Mouse (Mus musculus) cerebellum, adult 2 months (tissue): Measurements from ENCODE around the gene Arhgef25.

ENCODE experiments used
- CTCF ChIP-seq: fragments of 200-500 bp; IDR thresholded peaks from 2 replicates; pipeline ENCODE4 v1.5.1; 2011; ENCODE audit warnings: low read depth, mild to moderate bottlenecking, control low read depth, low read length, moderate library complexity, borderline replicate concordance; ENCODE audit not compliant: insufficient read depth
- POLR2A ChIP-seq: fragments of 200-500 bp; IDR thresholded peaks from 2 replicates; pipeline ENCODE4 v1.6.1; 2011; ENCODE audit warnings: low read length, control low read depth, borderline replicate concordance; ENCODE audit not compliant: insufficient read depth

DNA sequence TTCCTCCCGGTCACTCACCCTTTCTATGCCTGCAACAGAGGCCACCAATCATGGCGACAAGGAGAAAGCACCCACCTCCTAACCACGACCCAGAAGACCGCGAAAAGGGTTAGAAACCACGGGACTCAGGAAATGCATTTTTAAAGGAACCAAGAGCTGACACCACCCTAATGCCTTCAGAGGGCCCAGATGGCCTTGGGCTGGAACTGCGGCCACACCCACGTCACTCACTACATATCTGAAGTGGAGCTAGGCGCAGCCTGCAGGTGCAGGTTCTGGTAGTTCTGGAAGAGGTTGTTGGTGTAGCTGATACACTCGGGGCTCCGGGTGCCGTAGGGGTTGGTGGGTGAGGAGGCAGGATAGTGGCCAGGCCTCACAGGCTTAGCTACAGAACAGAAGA lies 40.8 kb upstream of the Arhgef25 start:
- TF ChIP-seq CTCF (no peak), POLR2A (no peak)
